Mouse (Mus musculus): ENCODE data around the gene Adcy5.

GRCm38 (mm10) chr16:35130172-35130571 lies 24.5 kb upstream of the Adcy5 start:
- TF ChIP-seq CTCF (IDR thresholded peaks at IDR 0.05; ENCODE audit: low read depth, low read length) (no peak), GATA2 (IDR thresholded peaks at IDR 0.05; ENCODE audit: borderline replicate concordance, low read depth, low read length) (no peak)
